Mouse (Mus musculus) CH12F3 (cell line): Measurements from ENCODE around the gene Sesn3.
"Not testable (repeated sequence)": the region's sequence is repeated elsewhere in the genome, so short reads cannot be mapped to it uniquely, and the experiment has no call there.

Source experiments
- in situ Hi-C: fragments of 300-500 bp; cut with MboI; formaldehyde crosslinking; loops from 2 replicates; pipeline ENCODE4 v1.14.3; 2020; ENCODE audit warnings: low sequenced_read_pairs

The Sesn3 gene

DNA sequence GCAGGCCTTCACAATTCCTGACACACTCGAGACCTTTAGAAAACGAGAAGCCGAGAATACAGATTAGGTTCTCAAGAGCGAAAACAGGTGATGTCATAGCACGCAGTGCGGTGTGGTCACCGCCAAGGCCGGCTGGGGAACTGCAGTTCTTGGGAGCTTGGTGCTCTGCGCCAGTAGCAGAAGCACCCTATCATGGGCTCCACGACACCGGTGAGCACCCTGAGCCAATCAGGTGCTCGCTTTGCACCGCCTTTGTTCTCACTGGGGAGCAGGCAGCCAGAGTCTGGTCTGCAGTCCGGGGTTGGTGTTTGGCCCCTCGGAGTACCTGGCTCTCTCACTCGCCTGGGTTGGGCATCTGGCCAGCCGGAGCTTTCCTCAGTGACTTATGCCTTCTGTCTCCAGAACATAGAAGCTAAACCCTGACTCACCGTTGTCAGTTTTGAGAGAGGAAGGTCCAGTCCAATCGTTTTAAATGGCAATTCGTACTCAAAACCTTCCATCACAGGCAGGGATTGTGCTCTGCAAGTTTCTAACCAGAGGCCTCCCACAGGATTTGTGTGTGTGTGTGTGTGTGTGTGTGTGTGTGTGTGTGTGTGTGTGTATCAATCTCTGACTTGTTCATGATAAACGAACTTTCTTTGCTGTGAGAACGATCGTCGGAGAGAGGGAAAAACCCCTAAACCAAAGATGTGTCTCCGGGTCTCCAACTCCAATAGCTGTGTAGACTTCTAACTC, at the start of gene Sesn3:
Gene Sesn3, plus strand, starts transcription at position 82 of the 735 bp plus-strand sequence.
- in situ Hi-C loops: no loop called here

DNA sequence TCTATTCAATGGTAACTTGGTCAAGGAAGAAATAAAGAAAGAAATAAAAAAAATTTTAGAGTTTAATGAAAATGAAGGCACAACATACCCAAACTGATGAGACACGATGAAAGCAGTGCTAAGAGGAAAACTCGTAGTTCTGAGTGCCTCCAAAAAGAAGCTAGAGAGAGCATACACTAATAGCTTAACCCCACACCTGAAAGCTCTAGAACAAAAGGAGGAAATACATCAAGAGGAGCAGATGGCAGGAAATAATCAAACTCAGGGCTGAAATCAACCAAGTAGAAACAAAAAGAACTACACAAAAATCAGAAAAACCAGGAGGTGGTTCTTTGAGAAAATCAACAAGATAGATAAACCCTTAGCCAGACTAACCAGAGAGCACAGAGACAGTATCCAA, 47.8 kb upstream of the Sesn3 start:
- in situ Hi-C loops: not testable (repeated sequence)

- in situ Hi-C loops: no loop called here
These were observed 41.0 kb upstream of the Sesn3 start for GRCm38 (mm10) chr9:14233702-14234373.

GRCm38 (mm10) chr9:14235286-14235685, 39.6 kb upstream of the Sesn3 start:
- in situ Hi-C loops: no loop called here

DNA sequence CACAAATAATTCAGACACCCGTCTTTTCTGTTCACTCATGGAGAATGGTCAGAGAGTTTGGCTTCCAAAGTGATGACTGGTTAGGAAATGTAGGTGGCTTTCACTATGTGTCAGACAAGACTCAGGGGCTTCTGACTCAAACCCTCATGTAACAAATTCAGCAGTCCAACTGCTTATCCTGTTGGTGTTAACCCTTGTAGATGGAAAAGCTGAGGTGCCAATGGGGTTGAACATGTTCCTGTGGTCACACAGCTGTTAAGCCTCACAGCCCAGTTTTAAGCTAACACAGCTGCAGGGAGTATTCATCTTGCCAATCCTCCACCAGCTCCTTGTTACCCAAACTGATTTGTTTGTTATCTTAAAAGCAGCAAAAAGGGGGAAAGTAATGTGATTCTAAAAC, 33.9 kb upstream of the Sesn3 start:
- in situ Hi-C loops: not testable (repeated sequence)

GRCm38 (mm10) chr9:14242308-14242707, 32.6 kb upstream of the Sesn3 start:
- in situ Hi-C loops: no loop called here

DNA sequence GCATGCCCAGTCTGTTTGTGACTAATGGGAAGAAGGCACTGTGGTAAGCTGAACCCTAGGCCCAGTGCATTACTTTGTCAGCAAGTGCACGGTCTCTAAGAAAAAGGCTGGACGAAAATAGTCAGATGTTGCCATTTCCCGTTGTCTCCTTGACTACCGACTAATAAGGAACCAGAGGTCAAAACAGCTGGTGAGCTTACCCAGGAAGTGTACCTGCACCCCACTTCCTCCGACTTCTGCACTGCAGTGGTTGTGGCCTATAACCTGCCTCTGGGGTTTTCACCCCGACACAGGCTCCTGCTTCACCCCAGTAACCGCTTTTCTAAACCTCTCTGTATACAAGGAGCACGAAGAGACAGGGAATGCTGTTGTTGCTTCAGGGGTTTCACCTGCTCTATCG, 30.3 kb upstream of the Sesn3 start:
- in situ Hi-C loops: no loop called here

DNA sequence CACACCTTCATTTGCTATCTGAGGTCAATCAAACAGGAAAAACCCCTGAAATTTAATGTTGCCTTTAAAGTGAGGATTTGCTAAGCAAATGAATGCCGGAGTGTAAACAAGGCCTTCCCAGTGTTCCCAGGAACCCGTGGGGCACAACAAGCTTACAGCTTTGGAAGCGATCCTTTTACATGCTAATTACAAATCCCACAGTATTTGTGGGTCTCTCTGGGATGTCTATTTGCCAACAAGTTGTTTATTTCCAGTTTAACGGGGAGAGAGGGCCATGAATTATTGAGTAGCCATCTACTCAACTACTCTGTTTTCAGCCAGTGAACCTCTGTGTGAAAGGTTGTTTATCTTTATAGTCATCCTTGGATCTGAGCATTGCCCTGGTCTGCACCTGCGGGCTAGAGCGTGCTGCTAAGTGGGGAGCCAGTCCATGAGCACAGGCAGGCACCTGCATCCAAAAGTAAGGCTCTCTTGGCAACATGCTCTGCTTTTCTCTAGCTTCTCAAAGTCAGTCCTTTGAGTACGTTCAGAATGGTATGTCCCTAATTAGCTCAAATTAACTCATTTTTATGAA, 29.8 kb upstream of the Sesn3 start:
- in situ Hi-C loops: no loop called here

- in situ Hi-C loops: no loop called here
These were observed 28.7 kb upstream of the Sesn3 start for GRCm38 (mm10) chr9:14246016-14246799.

DNA sequence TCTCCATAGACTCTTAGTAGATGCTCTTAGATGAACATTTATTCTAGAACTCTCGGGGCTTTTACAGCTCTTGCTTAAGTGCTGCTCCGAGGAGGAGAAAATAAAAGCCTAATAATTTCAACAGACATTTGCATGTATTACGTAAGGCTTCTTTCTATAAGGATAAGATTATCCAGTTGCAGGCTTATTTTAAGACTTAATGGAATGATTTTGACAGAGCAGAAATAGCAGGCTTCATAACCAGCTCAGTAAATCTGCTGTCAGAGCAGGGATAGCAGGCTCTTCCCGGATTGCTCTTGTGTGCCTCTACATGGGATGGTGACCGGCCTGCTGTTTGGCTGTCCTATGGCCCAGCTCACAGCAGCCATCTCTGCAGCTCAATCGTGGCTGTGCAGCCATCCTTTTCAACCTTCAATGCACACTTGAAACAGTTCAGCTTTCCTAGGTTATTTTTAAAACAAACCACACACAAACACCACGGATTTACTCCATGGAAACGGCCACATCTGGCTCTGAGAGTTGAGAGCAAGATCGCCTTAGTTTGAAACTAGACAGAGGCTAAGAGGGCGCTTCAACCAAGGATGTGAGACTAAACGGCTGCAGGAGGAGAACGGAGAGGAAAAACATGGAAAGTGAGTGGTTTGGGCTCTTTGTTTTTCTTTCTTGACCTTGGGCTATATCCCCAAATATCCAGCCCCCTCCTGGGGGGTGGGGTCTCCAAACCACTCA, 27.2 kb upstream of the Sesn3 start:
- in situ Hi-C loops: no loop called here

DNA sequence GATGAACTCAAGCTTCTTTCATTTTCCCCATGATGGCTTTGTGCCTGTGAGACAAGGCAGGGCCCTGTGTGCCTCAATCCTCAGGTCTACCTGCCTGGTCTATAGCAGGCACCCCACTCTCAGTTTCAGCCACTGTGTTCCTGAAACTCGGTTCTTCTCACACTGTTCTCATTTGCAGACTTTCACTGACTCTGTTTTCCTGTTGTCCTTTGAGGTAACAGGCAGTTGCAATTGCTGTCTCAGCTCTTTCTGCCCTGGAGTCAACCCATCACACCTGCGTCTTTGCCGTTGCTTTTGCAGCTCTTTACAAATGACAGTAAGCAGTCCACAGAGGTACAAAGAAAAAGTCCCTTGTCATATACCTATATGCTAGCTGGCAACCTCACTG, 26.7 kb upstream of the Sesn3 start:
- in situ Hi-C loops: no loop called here

DNA sequence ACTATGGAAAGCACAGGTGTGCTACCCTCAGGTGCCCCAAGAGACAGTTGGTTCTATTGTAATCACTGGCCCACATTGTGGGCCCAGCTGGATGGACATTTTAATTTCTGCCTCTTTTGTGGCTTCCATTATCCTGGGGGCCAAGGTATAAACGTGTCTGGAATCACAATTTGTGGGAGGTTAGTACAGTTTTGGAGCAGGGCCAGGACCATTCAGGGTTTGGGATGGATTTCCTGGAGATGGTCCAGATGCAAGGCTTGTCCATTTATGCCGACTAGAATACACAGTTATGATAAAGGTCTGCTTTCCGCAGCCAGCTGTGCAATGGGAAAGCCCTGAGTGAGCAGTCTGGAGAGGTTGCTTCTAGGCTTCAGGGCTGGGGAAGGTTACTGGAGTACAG, 13.7 kb upstream of the Sesn3 start:
- in situ Hi-C loops: no loop called here

- in situ Hi-C loops: no loop called here
These were observed 12.3 kb upstream of the Sesn3 start for GRCm38 (mm10) chr9:14262568-14262972.

DNA sequence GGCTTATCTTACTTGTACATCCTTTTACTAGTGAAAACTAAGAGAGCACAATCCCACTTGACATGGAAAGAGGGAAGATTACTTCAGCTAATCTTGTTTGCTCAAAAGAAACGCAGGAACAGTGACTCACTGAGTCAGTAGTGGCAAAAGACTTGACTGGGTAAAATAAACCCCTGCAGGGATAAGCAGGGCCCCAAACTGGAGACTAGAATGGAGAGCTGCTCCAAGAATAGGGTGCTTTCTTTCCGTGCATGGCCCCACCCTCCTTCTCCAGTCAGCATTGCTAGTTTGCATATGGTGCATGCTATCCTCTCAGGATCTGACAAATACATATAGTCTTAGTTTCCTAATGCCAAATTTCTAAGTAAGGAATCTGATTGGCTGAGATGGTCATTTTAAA, 8.4 kb upstream of the Sesn3 start:
- in situ Hi-C loops: no loop called here

- in situ Hi-C loops: no loop called here
These were observed 6.3 kb upstream of the Sesn3 start for GRCm38 (mm10) chr9:14268578-14268977.

DNA sequence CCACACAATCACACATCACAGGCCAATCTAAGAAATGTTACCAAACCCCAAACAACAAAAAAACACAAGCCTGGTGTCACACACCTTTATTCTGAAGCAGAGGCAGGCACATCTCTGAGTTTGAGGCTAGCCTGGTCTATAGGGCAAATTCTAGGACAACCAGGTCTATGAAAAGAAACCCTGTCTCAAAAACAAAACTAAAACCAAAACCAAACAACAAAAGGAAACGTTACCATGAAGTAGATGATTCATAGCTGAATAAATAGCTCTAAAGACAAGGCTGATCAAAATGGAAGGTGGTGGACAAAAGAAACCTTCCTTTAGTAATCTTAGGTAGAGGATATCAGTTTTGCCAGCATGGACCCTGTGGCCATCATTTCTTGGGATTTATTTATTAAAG, 1.9 kb upstream of the Sesn3 start:
- in situ Hi-C loops: no loop called here

- in situ Hi-C loops: no loop called here
These were observed 281 bp upstream of the Sesn3 start for GRCm38 (mm10) chr9:14274586-14274985.

GRCm38 (mm10) chr9:14275792-14276480, 1.1 kb downstream of the Sesn3 start:
- in situ Hi-C loops: no loop called here

GRCm38 (mm10) chr9:14276481-14277287, 1.8 kb downstream of the Sesn3 start:
- in situ Hi-C loops: no loop called here
